Mouse (Mus musculus) ovary, postnatal 36 days (tissue): ENCODE results near the gene Rpusd3.
A peak's percentile ranks its signal among the peaks of the same experiment; 100 is the strongest.

Experiments used
- DNase-seq: peaks from one replicate; pipeline ENCODE4 v3.0.0; 2022; ENCODE audit warnings: low spot score, mixed read lengths

Gene Rpusd3

DNA sequence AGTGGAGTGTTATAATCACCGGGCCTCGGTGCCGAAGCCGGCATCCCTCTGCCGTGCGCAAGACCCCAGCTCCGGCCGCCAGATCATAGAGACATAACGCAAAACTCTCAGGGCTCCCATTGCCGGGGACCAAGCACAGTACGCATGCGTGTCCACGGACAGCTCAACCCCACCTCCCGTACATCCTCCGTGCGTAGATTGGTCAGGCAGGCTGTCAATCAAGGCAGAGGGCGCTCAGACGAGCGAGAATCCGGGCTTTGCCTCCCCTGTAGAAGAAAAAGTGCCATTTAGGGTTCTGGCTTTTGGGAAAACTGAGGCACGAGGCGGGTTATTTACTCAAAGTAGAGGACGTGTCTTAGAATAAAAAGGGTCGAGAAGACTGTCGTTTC lies at the start of gene Rpusd3:
Gene Rpusd3, minus strand, starts transcription at position 142 of the 389 bp plus-strand sequence.
- peak; percentile 98 for DNase-seq

DNA sequence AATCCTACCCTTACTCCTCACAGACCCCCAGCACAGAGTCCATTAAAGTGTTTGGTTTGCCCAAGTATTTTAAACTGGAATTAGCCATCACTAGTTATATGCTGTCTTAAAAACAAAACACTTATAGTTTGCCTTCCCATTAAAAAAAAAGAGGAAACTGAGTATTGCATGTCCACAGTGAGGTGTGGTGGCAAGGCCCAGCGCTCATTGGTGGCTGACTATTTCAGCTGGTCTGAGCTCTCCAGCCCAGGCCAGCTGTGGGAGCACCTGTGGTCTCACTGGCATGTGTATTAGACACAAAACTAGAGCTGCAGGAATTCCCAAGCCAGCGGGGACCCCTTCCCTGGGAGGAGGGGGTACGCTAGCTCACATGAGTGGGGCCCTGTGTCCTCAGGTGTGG lies 49.4 kb upstream of the Rpusd3 start:
- DNase-seq: no peak

DNA sequence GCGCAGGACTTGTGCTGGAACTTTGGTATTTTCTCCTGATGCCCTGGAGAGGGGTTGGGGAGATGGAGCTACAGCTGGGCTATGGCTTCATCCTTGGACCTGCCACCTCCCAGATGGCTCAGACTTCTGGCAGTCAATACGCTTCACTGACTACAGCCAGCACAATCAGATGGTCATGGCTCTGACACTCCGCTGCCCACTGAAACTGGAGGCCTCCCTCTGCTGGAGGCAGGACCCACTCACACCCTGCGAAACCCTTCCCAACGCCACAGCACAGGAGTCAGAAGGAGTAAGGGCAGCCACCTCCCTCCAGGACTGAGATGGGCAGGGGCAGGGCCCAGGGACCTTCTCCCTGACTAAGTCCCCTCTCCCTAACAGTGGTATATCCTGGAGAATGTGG lies 46.5 kb upstream of the Rpusd3 start:
- no peak for DNase-seq

DNA sequence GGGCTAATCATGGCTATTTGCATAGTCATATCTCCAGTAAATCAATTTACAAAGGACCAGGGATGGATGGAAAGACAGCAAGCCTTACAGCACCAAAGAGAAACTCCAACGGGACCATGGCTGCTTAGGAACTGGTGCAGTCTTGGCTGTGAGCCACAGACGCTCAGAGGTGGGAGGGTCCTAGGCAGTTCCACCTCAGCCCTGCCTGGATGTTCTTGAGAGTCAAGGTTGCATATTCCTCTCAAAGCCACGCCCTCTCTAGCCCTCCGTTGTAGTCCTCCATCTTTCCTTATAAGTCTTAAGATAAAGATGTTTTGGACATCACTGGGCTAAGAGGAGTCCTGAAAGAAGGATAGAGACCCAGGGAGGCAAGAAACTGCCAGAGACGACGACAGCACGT lies 44.9 kb upstream of the Rpusd3 start:
- DNase-seq: no peak

DNA sequence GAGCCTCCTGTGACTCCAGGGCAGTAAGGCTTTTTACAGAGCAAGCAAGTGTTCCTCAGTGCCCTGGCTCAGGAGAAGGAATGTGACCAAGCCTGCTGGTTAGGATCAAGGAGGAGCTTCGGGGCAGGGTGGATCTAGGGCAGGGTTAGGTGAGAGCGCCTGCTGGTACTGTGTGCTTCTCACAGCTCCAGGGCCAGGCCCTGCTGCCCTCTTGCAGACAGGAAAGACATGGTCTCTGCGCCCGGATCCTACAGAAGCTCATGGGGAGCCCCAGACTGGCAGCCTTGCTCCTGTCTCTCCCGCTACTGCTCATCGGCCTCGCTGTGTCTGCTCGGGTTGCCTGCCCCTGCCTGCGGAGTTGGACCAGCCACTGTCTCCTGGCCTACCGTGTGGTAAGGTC lies 39.5 kb upstream of the Rpusd3 start:
- no peak for DNase-seq

DNA sequence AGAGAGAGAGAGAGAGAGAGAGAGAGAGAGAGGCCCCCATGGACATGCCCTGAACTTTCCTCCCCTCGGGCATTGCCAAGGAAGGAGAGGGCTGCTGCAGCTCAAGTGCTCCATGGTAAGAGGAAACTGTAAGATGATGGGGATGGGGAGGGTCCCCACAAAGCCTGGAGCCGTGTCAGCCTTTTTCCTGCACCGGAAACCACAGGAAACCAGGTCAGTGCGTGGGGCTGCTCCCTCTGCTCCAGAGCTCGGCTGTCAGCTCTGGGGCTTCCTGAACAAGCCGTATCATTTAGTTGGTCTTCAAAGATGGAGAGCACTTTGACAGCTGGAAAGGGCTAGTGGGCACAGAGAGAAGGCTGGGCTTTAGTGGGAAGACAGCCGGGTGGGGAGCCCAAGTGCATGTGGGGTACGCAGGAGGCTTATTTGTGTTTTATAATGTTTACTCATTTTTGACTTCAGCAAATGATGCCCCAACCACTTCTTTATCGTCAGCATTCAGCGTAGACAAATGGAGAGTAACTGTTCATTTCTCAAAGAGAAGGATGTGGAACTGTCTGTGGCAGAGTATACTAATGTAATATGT lies 38.9 kb upstream of the Rpusd3 start, which contains the start of gene Il17re:
Gene Il17re, plus strand, starts transcription at position 533 of the 583 bp plus-strand sequence.
- DNase-seq: no peak

DNA sequence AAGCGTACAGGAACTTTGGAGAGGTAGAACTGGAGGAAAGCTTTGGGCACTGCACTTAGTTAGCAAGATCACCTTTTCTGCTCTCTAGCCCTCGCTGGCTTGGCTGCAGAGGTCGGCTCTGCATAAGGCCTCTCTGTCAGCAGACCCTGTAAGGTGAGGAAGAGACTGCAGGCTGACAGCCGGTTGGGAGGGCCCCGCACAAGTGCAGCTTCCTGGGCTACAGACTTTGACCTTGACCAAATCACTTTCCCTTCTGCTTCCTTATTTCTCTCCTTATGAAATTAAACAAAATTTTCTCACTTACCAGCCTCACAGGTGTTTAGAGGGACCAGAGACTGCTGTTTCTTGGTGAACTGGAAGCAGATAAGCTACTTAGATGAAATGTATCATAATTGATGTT lies 35.9 kb upstream of the Rpusd3 start:
- no peak for DNase-seq

DNA sequence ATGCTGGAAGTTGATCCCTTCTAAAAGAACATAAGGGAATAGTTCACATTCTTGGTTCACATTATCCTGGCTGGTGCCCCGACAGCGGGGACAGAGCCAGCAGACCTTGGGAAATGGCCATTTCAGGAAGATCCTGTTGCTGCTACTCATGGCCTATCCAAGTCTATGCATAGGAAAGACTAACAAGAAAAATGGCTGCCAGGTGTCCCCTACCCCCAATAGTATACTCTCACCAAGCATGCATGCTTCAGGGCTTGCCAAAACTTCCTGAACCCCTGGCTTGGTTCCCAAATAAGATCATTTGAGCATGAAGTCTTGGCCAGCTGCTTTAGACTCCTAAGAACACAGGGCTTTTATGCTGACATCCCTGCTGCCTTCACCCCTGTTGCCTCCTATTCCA lies 32.7 kb upstream of the Rpusd3 start:
- DNase-seq: no peak

DNA sequence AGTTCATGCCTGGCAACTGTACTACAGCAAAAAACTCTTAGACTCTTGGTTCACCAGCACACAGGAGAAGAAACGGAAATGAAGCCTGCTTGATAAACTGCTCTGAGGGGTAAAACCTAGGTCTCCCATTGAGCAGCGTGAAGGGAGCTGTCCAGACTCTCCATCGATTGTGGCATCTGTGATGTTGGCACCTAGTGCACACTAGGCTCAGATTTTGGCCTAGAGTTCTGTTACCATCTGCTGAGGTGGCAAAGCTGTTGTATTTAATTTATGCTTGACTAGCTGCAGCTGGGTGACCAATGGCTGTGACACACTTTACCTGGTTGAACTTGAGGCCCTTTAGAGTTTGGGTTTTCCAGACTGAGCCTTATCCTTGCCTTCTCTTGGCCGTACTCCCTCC lies 28.5 kb upstream of the Rpusd3 start:
- no peak for DNase-seq

DNA sequence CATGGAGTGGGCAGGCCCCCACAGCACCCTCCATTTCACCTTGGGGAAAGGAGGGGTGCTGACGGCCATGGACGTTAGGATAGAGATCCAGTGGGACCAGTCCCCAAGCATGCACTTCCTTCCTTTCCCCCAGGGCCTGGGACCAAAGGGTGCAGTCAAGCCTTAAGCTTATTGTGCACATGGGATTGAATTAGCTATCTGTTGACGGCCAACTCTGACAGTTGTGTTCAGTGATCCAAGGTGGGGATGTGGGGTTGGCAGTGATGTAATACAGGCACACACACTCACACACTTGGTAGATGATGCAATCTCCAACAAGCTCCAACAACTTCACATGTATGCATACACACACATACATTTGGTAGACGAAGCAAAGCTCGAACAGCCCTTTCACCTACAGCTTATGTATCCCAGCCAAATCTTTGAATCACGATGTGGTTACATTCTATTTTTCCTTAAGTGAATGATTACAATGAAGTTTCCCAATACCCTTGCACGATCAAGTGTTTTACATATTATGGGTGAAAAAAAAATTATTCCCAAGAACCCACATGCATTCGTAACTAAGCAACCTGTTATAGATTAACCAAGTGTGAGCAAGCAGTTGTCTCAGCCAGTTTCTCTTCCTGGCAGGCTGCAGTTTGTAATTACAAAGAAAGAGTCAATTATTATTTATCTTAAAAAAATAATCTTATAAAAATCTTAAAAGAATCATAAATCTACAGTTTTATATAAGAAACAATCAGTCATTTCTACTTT lies 25.2 kb upstream of the Rpusd3 start:
- no peak for DNase-seq

DNA sequence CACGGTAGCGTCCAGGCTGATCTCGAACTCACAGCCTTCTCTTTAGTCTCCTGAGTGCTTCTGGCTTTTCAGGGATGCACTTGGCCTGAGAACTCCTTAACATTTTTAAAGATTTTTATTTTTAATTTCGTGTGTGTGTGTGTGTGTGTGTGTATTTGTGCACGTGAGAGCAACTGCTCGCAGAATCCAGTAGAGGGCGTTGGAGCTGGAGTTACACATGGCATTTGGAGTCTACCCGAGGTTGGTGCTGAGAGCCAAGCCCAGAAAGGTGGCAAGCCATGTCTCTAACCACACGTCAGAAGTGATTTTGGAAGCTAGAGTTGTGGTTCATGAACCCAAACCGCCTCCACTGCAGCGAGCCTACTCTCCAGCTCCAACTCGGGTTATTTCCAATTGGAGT lies 24.0 kb upstream of the Rpusd3 start:
- DNase-seq: no peak

DNA sequence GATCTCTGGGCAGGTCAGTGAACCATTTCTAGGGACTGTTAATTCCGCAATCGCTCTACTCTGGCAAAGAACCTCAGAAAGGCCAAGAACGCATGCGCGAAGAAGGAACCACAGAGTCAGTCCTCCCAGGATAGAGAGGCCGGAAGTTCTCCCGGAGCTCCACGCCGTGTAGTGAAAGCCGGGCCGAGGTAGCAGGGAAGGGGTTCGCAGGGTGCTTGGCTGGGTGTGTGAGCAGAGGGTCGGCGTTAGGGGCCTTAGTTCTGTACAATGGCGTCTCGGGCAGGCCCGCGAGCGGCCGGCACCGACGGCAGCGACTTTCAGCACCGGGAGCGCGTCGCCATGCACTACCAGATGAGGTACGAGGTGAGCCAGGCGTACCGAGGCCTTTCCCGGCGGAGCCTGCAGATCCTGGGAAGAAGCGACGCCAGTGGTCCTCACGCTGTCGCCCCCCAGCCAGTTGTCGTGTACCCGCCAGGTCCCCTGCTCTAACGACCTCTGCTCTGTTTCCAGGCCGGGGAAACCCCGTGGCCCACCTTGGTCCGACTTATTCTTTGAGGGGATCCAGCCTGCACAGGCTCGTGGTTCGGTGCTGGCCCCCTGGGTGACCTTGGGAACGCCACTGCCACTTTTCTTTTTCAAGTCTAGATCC lies 23.4 kb upstream of the Rpusd3 start, which contains the start of gene Jagn1:
Gene Jagn1, plus strand, starts transcription at position 128 of the 649 bp plus-strand sequence.
- peak; percentile 90 for DNase-seq

DNA sequence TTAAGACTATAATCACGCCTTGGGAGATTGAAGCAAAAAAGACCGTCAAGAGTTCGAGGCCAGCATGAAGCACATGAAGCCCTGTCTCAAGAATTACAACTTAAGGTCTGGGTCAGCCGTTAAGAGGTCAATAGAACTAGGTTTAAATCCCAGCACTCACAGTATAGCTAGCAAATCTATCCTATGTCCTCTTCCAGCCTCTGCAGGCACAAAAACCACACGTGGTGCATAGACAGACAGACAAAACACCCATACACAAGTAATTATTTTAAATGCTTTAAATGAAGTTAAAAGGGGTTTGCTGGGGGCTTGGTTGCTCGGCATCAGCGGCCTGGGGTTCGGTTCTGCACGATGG lies 22.9 kb upstream of the Rpusd3 start:
- no peak for DNase-seq

DNA sequence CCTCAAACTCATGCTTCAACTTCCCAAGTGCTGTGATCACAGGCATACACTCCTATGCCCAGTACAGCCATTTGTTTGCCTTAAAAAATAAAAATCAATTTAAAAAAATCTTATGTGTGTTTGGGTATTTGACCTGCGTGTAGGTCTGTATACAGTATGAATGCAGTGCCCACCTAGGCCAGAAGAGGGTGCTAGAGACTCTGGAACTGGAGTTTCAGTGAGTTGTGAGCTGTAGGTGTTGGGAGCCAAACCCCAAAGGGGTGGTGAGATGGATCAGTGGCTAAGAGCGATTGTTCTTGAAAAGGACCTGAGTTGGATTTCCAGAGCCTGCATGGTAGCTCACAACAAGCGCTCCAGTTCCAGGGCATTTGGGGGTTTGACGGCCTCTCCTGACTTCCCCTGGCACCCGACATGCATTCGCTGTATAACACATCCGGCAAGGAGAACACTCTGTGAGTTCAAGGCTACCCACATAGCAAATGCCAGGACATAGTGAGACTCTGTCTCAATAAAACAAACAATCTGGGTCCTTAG lies 22.1 kb upstream of the Rpusd3 start:
- DNase-seq: peak; percentile 66

DNA sequence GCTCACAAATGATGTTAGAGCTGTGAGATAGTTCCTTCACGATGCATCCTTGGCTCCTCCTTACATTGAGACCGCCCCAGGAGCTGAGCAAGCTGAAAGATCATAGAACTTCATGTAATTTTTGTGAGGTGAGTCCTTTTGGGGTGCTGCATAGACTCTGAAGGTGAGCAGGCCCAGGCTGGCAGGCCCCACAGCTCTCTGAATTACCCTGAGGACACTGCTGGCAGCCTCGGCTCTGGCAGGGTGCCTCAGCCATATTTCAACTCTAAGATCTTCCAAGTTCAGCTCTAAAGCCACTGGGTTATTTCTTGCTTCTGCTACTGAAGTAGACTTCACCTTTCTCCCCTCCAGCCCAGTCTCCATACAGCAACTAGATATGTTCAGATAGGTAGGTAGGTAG lies 21.5 kb upstream of the Rpusd3 start:
- no peak for DNase-seq

DNA sequence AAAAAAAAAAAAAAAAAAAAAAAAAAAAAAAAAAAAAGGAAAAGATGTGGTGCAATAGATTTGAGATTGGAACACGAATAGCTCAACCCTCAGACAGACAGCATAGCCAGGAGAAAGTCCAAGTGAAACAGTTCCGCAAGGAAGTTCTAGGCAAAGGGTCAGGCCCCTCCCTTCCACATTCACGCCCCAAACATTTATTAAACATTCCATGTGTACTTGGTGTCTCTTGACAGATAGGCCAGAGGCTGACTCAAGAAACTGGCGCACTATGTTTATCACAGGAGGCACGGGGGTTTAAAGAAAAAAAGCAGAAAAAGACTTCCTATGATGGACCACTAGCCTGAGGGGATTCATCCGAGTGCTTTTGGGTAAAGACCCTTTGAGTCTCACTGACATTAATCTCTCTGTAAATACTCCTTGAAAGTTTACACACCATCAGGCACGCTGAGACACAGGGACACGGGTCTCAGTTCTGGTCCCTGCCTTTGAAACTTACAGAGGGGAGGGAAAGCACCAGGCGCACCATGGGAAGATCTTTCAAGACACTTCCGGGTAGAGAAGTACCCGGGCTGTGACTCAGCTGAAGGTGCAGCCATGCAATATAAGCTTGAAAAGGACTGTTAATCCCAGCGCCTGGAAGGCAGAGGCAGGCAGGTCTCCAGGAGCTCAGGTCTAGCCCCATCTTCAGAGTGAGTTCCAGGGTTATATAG lies 19.7 kb upstream of the Rpusd3 start:
- no peak for DNase-seq

DNA sequence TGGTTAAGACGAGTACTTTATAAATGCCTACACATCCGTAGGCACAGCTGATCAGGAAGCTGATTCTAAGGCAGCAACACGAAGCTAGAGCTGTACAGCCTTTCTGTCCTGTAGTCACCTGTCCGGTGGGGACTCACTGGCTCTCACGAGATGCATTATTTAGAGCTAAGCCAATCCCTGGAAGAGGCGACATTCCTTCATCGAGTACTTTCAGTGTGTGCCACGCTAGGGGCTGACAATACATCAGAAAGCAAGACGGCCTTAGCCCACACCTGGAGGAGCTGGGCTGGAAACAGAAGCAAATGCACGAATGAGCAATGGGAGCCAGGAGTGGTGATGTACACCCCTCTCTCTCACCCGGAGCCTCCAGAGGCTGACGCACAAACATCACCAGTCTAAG lies 18.0 kb upstream of the Rpusd3 start:
- DNase-seq: no peak

DNA sequence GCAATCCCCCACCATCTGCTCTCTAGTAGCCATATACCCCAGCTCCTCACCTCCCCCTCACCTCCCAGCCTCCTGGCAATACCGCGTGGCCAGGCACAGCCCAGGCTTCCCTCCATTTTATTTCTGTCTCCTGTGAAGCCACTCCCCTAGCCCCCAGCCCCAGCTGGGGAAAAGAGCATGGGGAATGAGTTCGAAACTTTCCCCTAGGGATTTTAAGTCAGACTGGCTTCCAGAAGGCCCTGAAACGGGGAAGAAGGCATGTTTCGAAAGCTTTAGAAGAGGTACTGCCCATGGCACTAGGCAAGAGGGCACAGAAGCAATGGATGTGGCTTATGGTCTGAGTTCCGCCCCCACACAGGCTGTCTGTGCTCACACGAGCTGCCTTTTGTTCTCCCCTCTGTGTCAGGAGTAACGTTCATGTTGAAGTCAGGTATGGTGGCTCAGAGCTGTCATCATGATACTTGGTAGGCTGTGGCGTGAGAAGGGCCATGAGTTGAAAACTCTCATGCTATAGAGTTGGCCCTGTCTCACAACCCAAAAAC lies 16.6 kb upstream of the Rpusd3 start, which contains the start of gene Cidec:
Gene Cidec, minus strand, starts transcription at position 97 of the 542 bp plus-strand sequence.
- no peak for DNase-seq

DNA sequence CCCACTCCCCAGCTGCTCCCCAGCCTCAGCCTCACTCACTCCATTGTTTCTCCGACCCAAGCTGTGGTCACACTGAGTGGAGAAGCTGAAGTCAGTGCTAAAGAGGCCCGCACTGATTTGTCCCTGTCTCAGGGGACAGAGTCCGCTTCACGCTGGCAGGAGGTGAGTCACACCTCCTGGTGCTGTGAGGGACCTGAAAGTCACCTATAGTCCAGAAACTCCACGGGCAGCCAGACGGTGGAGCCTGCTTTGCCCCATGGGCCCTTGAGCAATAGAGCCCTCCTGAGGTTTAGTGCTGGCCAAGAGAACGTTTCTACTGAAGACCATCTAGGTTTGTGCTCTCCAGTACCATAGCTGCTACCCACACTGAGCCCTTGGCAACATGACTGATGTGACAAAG lies 15.6 kb upstream of the Rpusd3 start:
- no peak for DNase-seq

DNA sequence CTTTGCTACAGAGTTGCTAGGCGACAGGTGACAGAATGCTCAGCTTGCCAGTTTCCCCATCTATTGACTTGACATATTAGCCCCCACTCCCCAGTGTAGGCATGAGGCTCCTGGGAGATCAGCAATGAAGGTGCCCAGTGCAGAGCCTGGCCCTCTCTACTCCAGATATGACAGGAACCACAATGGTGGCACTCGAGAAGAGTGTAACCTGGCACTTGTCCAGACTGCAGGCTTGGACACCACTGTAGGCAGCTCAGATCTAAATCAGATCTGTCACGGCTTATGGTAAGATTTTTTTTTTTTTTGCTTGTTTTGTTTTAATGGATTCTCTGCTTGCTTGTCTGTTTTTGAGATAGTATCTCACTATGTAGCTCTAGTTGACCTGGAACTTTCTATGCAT lies 14.5 kb upstream of the Rpusd3 start:
- DNase-seq: no peak

DNA sequence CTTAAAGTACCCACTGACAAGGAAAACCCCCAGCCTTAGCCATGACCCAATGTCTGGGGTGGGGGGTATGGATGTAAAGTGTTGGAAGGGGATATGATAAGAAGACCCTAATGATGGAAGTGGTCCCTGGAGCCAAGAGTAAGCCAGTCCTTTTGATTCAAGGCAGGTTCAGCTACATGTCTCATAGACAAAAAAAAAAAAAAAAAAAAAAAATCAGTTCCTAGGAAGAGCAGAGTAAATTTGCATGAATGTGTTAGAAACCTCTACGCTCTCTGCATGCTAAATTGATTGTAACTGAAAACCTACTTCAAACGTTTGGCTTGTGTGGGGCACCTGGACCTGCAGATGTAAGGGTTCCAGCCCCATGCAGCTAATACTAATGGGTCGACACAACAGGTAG lies 12.7 kb upstream of the Rpusd3 start:
- DNase-seq: no peak

DNA sequence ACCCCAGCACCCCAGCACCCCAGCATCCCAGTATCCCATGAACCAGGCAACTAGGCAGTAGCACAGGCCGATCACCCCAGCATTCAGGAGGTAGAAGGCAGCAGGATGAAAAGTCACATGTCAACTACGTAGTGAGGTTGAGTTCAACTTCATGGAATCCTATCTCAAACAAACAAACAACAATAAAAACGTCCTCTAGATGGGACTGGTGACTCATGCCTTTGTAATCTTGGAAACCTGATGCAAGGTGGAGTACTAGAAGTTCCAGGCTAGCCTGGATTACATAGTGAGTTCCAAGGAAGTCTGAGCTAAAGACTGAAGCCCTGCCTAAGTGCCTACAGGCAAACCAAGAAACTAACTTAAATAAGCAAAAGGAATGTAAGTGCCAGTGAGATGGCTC lies 11.7 kb upstream of the Rpusd3 start:
- no peak for DNase-seq
